Mouse (Mus musculus): ENCODE measurements around the gene Prrg2.
"Not testable (repeated sequence)": the region's sequence is repeated elsewhere in the genome, so short reads cannot be mapped to it uniquely, and the experiment has no call there.

Gene Prrg2

DNA sequence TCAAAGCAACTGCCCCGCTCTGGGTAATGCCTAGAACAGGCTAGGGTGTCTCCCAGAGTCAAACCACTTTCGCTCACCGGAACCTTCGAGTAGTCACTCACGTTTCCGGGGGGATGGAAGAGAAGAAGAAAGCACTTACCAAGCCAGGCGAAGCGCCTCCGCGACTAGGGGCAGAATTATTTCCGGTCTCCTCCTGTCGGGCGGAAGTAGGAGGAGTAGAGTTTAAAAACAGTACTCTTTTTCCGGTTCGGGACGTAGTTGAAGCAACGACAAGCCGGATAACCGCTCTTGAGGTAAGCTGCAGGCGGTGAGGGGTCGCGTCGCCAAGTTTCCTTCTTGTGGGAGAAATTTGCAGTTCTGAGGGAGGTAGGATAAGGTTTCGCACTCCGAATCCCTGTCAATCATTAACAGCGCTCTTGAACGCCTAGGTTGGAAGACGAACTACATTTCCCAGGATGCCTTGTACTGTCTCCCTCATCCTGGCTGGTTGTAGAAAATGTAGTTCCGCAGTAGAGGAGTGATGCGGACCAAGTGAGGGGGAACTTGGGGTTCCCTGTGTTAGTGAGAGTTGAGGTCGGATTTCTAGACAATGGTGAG lies at the start of gene Prrg2, which contains the start of gene Nosip:
Prrg2 (minus strand) TSS at position 439 of the 597 bp plus-strand sequence.
Nosip (plus strand) TSS at position 191 of the 597 bp plus-strand sequence.
- DNase-seq (ENCODE audit: low spot score), result peak; percentile 90

DNA sequence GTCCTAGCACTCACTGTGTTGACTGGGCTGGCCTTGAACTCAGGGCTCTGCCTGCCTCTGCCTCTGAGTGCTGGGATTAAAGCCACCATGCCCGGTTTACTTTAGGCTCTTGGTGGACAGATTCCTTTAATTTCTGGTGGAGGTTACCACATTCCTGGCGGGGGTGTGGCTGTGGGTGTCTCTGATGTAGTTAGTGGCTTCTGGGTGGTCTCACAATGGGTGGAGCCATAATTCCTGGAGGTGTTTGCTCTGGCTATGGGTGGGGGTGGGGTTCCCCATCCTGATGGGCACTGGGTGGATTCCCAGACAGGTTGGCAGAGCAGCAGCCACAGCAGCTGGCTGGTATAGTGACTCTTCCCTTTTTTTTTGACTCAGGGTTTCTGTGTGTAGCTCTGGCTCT lies 49.5 kb upstream of the Prrg2 start:
- no peak for DNase-seq (ENCODE audit: low spot score)

DNA sequence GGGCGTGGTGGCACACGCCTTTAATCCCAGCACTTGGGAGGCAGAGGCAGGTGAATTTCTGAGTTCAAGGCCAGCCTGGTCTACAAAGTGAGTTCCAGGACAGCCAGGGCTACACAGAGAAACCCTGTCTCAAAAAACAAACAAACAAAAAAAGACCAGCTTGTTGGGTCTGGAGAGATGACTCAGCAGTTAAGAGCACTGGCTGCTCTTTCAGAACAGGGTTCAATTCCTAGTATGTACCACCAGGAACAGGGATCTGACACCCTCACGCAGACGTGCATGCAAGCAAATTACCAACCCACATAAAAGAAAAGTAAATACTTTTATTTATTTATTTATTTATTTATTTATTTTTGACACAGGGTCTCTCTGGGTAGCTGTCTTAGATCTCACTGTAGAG lies 47.6 kb upstream of the Prrg2 start:
- not testable (repeated sequence) for DNase-seq (ENCODE audit: low spot score)

DNA sequence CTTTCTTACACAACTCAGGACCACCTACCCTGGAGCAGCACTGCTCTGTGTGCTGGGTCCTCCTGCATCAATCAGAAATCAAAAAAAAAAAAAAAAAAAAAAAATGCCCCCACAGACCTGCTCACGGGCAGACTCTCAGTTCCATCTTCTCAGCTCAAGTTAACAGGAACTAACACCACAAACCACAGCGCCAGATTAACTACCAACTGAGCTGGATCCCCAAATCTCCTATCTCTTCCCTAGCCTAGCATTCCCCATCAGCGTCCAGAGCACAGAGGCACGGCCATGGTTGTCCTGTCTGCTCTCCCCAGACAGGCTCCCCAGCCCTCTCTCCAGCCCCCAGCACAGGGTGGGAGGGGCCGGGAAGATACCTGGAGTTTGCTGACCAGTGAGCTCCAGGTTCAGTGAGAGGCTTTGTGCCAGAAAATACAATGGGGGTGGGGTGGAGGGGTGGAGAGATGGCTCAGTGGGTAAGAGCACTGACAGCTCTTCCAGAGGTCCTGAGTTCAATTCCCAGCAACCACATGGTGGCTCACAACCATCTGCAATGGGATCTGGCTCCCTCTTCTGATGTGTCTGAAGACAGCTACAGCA lies 44.7 kb upstream of the Prrg2 start:
- DNase-seq (ENCODE audit: low spot score), result no peak

DNA sequence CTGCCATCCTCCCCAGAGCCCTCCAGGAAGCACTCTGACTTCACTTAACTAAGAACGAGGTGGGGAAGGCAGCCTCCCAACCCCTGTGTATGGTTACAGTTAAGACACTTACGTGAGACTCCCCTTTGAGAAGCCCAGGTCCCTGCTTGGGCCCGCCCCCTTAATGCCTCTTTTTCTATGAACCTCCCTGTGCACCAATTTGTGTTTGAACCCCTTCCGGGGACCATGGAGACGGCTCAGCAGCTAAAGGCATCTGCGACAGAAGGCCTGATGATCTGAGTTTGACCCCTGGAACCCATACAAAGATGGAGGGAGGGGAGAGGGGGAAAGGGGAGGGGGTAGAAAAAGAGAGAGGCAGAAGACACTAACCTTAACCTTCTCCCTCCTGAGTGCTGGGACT lies 44.0 kb upstream of the Prrg2 start:
- no peak for DNase-seq (ENCODE audit: low spot score)

DNA sequence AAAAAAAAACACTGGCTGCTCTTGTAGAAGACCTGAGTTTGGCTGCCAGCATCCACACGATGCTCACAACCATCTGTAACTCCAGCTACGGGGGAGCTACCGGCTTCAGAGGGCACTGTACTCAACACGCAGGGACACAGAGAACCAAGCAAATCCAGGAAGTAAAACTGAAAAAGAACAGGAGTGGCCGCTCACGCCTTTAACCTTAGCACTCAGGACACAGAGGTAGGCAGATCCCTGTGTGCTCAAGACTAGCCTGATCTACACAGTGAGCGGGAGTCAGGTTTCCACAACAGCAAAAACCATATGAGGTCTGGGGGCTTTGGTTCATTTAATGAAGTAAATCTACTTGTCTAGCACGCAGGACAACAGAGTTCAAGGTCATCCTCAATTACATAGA lies 43.0 kb upstream of the Prrg2 start:
- DNase-seq (ENCODE audit: low spot score), result no peak

DNA sequence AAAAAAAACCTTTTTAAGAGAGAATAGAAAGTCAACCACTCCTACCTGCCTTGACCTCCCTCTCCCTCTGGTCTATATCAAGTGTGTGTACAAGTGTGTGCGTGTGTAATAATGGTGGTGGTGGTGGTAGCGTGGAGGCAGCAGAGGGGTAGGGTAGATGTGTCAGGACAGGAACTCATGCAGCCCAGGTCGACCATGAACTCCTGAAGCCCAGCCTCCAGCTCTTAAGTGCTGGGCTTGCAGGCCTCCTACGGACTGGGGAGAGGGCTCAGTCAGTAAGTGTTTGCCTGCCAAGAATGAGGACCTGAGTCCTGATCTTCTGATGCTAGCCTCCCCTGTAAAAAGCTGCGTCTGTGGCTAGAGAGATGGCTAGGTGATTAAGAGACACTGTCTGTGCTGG lies 42.5 kb upstream of the Prrg2 start:
- DNase-seq (ENCODE audit: low spot score), result no peak

DNA sequence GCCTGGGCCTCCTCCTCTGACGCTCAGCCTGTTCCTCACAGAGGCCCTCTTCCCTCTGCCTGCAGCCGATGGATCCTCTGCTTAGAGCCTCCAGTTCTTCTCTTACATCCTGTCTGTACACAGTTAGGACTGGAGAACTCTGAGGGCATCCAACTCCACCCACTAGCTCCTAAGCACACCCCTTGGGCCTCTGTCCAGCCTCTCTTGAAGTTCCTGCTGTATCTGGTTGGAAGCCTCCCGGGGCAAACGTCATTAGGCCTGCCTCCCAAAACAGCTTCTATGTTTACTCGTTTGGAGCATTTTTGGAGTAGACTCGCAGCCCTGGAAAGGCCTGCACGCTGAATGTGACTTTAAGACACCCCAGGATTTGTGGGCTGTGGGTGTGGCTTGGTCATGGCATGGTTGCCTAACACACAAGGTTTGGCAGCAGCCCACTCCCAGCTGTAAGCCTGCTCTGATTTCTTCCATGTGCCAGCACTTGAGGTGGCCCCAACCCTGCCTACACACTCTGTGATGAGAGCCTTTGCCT lies 41.2 kb upstream of the Prrg2 start, which contains the start of gene Fcgrt:
Fcgrt (minus strand) TSS at position 200 of the 529 bp plus-strand sequence.
- DNase-seq (ENCODE audit: low spot score), result no peak

DNA sequence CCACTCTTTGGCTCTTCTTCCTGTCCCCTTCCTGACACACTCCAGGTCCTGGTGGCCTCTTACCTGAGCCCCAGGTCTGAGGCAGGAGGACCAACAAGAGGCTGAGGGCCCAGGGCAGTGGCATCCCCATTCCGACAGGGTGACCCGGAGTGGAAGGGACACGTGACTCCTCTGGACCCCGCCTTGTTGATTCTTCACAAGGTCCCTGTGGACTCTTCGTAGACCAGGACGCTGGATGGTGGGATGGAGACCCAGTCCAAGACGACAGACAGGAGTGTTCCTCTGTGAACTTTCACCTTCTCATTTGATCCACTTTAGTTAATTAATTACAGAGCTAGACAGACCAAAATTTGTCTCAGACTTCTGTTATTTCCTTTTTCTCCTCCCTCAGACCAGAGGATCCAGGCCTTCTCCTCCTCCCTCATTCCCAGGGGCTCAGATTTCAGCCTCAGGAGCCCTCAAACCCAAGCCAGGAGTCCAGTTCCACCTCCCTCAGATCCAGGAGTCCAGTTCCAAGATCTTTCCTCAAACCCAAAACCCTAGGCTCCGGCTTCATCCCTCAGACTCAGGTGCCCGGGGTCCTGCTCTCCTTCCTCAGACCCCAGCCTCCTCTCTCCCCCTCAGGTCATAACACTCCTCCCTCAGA lies 40.6 kb upstream of the Prrg2 start:
- DNase-seq (ENCODE audit: low spot score), result no peak

DNA sequence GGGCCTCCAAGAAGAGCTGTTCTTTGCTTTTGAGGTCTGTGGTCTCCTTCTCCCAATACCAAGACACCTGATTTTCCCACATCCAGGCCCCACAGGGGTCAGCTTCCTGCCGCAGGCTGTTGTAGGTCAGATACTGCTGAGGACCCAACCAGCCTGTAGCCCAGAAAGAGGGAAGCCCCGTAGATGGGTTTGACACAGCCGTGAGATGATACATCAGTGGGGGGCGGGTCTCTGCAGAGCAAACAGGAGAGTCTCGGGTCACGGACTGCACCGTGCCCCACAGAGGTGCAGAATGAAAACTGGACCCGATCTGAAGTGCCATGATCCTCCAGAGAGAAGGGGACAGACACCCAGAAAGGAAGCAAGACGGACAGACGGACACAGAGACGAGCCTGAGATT lies 40.0 kb upstream of the Prrg2 start:
- DNase-seq (ENCODE audit: low spot score), result no peak

DNA sequence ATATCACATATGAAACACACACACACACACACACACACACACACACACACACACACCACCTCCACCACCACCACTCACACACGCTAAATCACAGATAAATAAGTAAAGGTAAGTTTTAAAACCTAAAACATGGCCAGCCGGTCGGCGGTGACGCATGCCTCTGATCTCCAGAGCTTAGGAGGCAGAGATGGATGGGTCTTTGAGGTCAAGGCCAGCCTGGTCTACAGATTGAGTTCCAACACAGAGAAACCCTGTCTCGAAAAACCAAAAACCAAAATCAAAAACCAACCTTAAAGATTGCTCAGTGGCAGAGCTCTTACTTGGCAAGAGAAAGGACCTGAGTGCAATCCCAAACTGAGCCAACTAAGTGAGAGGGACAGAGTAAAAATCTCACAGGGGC lies 37.6 kb upstream of the Prrg2 start:
- no peak for DNase-seq (ENCODE audit: low spot score)

DNA sequence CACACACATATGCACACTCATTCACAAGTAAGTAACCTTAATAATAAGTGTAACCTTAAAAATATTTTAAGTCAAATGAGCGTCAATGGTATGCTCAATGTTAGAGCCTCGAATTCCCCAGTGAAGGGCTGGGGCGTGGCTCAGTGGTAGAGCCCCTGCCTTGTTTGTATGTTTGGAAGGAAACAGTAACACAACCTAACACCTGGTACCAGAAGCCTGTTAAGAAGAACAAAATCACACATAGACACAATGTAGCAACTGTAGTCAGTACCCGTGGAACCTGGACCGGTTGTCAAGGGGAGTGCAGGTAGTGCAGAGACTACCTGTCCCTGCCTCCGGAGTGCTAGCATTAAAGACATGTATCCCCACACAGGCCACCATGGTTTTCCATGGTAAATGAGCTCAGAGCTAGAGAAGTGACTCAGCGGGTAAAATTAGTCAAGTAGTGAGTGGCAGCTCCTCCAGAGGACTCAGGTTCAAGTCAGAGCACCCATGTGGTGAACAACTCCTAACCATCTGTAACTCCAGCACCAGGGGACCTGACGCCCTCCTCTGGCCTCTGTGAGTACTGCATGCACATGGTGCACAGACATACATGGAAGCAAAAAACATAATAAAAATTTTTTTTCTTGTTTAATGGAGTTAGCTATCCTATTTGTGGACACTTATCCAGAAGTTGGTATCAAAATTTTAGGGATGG lies 36.2 kb upstream of the Prrg2 start:
- DNase-seq (ENCODE audit: low spot score), result no peak

DNA sequence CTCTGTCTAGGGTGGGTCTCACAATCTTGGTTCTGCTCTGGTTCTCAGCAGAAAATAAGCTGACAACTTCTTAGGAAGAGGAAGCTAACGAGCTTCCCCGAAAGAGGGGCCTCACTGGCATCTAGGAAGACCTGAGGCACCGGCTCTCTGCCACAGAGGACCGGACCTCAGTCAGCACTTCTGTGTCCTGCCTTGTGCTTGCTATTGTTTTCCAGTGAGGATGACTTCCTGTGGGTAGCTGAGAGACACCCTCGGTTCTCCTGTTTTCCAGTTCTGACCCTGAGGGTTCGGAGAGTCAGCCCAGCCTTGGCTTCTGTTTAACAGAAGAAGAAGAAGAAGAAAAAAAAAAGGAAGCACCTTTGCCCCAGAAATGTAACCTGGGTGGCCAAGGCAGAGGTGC lies 35.0 kb upstream of the Prrg2 start:
- no peak for DNase-seq (ENCODE audit: low spot score)

DNA sequence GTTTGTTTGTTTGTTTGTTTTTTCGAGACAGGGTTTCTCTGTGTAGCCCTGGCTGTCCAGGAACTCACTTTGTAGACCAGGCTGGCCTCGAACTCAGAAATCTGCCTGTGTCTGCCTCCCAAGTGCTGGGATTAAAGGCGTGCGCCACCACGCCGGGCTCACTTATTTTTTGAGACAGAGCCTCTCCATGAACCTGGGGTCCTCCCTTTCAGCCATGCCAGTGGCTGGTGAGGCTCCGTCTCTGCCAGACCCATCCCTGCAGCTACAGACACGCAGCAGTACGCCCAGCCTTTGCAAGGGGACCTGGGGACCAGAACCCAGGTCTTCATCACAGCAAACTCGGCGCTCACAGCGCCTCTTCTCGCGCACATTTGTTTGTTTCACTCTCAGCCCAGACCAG lies 33.5 kb upstream of the Prrg2 start:
- DNase-seq (ENCODE audit: low spot score), result not testable (repeated sequence)

DNA sequence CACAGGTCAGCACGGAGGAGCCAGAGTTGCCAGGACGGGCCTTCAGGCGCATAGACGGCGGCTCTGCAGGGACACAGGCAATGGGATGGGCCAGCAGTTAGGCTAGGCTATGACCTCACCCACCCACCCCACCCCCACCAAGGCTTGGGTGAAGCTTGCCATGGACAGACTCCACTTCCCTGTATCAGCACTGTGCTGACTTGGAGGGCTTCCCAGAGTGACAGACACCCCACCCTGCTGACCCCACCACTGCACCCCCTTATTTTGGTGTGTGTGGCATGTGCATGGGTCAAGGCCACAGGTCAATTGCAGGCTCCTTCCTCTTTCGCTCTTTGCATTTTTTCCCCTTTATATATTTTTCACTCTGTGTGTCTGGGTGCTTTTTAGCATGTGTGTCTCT lies 32.9 kb upstream of the Prrg2 start:
- no peak for DNase-seq (ENCODE audit: low spot score)

DNA sequence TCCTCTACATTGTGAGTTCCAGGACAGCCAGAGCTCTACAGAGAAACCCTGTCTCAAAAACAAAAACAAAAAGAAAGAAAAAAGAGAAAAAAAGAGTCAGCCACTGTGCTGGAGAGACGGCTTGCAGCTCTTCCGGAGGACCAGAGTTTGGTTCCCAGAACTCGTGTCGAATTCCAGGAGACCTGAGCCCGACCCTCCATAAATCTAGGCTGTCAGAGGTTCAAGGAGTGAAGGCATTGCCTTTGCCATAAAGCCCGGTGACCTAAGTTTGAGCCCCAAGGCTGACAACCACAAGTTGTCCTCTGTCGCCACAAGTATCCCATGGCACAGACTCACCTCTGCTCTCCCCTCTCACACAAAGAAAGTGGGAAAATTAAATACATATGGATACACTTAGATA lies 31.6 kb upstream of the Prrg2 start:
- DNase-seq (ENCODE audit: low spot score), result no peak

DNA sequence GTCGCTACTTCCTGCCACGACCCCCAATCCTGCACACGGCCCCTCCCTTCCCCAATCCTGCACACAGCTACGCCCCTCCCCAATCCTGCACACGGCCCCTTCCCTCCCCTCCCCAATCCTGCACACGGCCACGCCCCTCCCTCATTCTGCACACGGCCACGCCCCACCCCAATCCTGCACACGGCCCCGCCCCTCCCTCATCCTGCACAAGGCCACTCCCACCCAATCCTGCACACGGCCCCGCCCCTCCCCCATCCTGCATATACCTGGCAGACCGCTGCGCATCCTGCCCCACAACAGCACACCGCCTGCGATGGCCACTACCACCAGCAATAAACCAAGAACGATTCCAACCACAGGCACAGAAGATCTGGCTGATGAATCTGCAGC lies 31.0 kb upstream of the Prrg2 start:
- no peak for DNase-seq (ENCODE audit: low spot score)

DNA sequence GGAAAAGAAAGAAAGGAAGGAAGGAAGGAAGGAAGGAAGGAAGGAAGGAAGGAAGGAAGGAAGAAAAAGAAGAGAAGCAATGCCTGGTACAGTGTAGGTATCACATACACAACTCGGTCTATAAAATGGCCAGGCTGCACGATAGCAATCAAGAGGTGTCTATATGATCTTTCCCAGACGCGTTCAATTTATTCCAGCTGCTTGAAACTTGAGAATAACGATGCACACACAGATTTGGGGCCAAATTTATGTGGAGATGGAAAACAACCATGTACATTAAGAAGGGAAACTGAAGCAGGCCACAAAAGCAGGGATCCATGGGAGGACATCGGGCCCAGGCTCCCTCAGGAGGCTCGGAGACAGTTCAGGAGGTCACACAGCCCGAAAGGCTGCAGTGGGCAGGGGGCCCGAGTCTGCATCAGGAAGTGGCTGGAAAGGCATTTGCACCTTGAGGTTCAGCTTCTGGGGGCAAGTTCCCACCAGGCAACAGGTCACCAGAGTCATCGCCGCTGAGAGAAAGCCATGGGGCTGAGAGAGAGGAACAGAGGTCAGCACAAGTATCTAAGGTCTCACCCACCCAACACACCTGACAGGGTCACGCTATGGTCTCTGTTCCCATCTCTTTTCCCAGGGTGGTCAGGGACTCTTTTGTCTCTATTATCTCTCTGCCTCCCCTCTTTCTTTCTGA lies 30.5 kb upstream of the Prrg2 start:
- DNase-seq (ENCODE audit: low spot score), result no peak

DNA sequence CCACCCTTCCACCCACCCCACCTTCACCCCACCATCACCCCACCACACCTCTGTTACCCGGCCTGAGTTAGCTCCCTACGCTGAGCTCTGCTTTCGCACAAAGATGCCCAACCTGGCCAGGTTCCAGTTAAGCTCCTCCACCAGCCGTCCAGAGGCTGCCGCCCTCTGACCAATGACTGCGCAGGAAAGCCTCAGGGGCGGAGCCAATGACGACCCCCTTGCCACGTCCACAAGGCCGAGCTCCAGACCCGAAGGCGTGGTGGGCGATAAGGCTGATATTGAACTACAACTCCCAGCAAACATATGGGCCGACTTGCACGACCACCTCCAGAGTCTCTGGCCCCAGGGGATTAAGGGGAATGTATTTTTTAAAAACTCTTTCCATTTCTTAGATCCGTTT lies 29.6 kb upstream of the Prrg2 start, which contains the start of gene Rcn3:
Rcn3 (minus strand) TSS at position 174 of the 400 bp plus-strand sequence.
- no peak for DNase-seq (ENCODE audit: low spot score)

DNA sequence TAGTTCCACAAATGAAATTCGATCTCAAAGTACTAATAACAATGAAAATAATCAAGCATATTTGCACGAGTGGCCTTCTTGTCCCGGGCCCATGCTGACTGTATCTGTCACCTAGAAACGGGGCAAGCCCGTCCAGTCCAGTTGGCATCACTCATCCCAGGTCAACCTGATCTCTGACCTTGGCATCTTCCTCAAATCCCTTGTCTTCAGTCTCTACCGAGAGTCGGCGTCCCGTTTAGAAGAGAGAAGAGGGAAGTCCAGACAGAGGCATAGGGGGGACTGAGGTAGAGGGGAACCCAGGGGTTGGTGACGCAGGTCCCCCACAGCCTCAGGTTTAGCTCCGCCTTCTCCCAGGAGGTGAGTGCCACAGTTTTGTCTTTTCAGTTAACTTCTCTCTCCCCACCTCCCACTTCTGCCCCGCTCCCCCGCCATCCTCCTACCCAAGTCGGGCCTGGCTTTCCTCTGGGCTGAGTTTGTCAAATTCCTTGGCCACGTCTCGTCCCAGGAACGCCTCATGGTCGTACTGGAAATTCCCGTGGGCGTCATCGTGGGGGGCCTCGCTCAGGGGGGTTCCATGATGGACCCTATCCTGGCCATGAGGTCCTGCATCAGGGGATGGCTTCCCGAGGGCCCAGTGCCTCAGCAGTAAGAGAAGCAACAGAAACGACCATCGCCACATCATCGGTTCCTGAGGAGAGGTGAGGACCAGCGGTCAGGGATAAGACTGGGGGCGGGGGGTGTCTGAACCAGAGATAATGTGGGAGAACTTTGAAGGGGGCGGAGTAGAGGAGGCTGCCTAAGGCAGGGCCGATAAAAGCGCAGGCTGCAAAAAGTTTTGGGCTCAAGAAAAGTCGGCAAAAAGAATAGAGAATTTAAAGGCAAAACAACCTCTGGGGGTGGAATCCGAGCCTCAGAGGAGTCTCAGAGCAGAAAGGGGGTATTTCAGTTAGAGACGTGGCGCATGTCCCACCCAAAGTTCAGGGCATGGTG lies 28.8 kb upstream of the Prrg2 start:
- no peak for DNase-seq (ENCODE audit: low spot score)
